Comparison of ENCODE assay signal across 15 mouse cellular contexts in genomic region chr16:11626004-11626481, GRCm38 (mm10).
DNase-seq lines count a peak whose midpoint lies in the region; ATAC-seq and TF ChIP-seq lines count a peak whose summit lies in the region.
"Had no signal": no experiment of that assay in that cellular context is flagged by ENCODE, and none has a peak within 500 bp of the region (broad histone marks: within the 10 kb centered on the region; RNA-seq: fewer than 3 reads in every experiment).

No protein-coding gene starts in this region.

- no peak overlapping the region for H3K27ac ChIP-seq in heart, embryonic 10.5 days
- no peak overlapping the region for H3K27ac ChIP-seq in heart, embryonic 11.5 days (ENCODE audit: low read depth, low read length)
- 0 out of 2 replicates have a peak overlapping the region, but pooled peaks have one; percentile 17 for H3K27ac ChIP-seq in cortical plate, adult 2 months (ENCODE audit: insufficient read depth, low read length)
- H3K27ac ChIP-seq: embryonic facial prominence, embryonic 15.5 days; liver, embryonic 12.5 days; midbrain, embryonic 12.5 days; neural tube, embryonic 12.5 days had no signal

- no peak overlapping the region for H3K4me3 ChIP-seq in heart, embryonic 10.5 days
- H3K4me3 ChIP-seq in heart, embryonic 11.5 days (ENCODE audit: low read depth, low read length), result no peak overlapping the region
- no peak overlapping the region for H3K4me3 ChIP-seq in cortical plate, adult 2 months (ENCODE audit: insufficient read depth, low read length)
- H3K4me3 ChIP-seq: embryonic facial prominence, embryonic 15.5 days; liver, embryonic 12.5 days; midbrain, embryonic 12.5 days; neural tube, embryonic 12.5 days had no signal

- H3K9me3 ChIP-seq in heart, embryonic 10.5 days, result no peaks in the 10 kb centered on the region
- no peaks in the 10 kb centered on the region for H3K9me3 ChIP-seq in heart, embryonic 11.5 days (replicated peaks; ENCODE audit: control insufficient read depth, low read length)
- H3K9me3 ChIP-seq: embryonic facial prominence, embryonic 15.5 days; liver, embryonic 12.5 days; midbrain, embryonic 12.5 days; neural tube, embryonic 12.5 days had no signal

- no peak for ATAC-seq in heart, embryonic 11.5 days (replicated peaks; ENCODE audit: insufficient number of reproducible peaks, low FRiP score, low TSS enrichment)
- ATAC-seq: liver, embryonic 12.5 days; lung, postnatal 0 days had no signal

- TF ChIP-seq CTCF in cortical plate, adult 2 months (IDR thresholded peaks at IDR 0.05; ENCODE audit: extremely low read depth, insufficient read depth, low read length), result no peak

- peak; percentile 20 for DNase-seq in heart, embryonic 10.5 days (ENCODE audit: low spot score)
- peak; percentile 30 to 49 for DNase-seq in left cerebral cortex, adult 9 months (ENCODE audit: low spot score in 2 of 2)
- no peak for DNase-seq in left cerebral cortex, adult 18-20 months (ENCODE audit: low spot score in 2 of 2)
- peak; percentile 64 for DNase-seq in Muller cell, postnatal 12 days (ENCODE audit: inconsistent ontology term)
- DNase-seq in ovary, postnatal 36 days (ENCODE audit: low spot score), result no peak
- DNase-seq: adrenal gland, postnatal 14 days; right cerebral cortex, postnatal 14 days; thymus, adult 18-20 months had no signal

- H3K27me3 ChIP-seq in heart, embryonic 10.5 days (ENCODE audit: insufficient read depth, poor library complexity, severe bottlenecking), result no peaks in the 10 kb centered on the region
- H3K27me3 ChIP-seq in heart, embryonic 11.5 days (ENCODE audit: control insufficient read depth, insufficient read depth, low read length), result no peaks in the 10 kb centered on the region
- H3K27me3 ChIP-seq: embryonic facial prominence, embryonic 15.5 days; liver, embryonic 12.5 days; midbrain, embryonic 12.5 days; neural tube, embryonic 12.5 days had no signal

- 90% methylated on average over 1 of the region's 1 CpGs for WGBS in heart, embryonic 10.5 days
- WGBS in heart, embryonic 11.5 days (ENCODE audit: insufficient replicate concordance), result 75% methylated on average over 1 of the region's 1 CpGs

- H3K4me2 ChIP-seq in heart, embryonic 11.5 days, result no peak overlapping the region
- H3K4me2 ChIP-seq: embryonic facial prominence, embryonic 15.5 days; liver, embryonic 12.5 days; midbrain, embryonic 12.5 days; neural tube, embryonic 12.5 days had no signal

- H3K9ac ChIP-seq in heart, embryonic 11.5 days (ENCODE audit: low read depth, low read length), result no peak overlapping the region
- H3K9ac ChIP-seq: embryonic facial prominence, embryonic 15.5 days; liver, embryonic 12.5 days; midbrain, embryonic 12.5 days; neural tube, embryonic 12.5 days had no signal

- no peak for TF ChIP-seq POLR2A in cortical plate, adult 2 months (IDR thresholded peaks at IDR 0.05; ENCODE audit: extremely low read depth, insufficient read depth, low read length)

- H3K36me3 ChIP-seq in heart, embryonic 10.5 days, result no peaks in the 10 kb centered on the region
- no peaks in the 10 kb centered on the region for H3K36me3 ChIP-seq in heart, embryonic 11.5 days (ENCODE audit: control insufficient read depth, insufficient read depth, low read length)
- H3K36me3 ChIP-seq: embryonic facial prominence, embryonic 15.5 days; liver, embryonic 12.5 days; midbrain, embryonic 12.5 days; neural tube, embryonic 12.5 days had no signal

- H3K4me1 ChIP-seq in heart, embryonic 10.5 days, result no peaks in the 10 kb centered on the region
- H3K4me1 ChIP-seq in heart, embryonic 11.5 days (ENCODE audit: control insufficient read depth, insufficient read depth, low read length), result no peaks in the 10 kb centered on the region
- no peaks in the 10 kb centered on the region for H3K4me1 ChIP-seq in cortical plate, adult 2 months (ENCODE audit: control insufficient read depth, insufficient read depth, low read length)
- H3K4me1 ChIP-seq: neural tube, embryonic 12.5 days had no signal

Comparison
In these comparisons a context has a peak if more than half of its experiments do, and no peak if none do; other contexts are left out.
1. DNase-seq: peak in heart, embryonic 10.5 days (single experiment), left cerebral cortex, adult 9 months (2 of 2) and Muller cell, postnatal 12 days (single experiment); none in left cerebral cortex, adult 18-20 months (0 of 2) and ovary, postnatal 36 days (single experiment).